Mouse (Mus musculus): ENCODE measurements around the gene Nfatc2ip. TPM values are rescaled to one million over a fixed set of nuclear protein-coding genes. Genes with fewer than 3 reads are reported as not detected.

The Nfatc2ip gene
- total RNA-seq, 2 experiments from 2014 or later = 7.0 to 7.6 TPM

- no peak for DNase-seq (ENCODE audit: low spot score in 2 of 2)
- Histone ChIP-seq H3K4me3 (no peak overlapping the region), H3K27ac (peak overlapping the region; percentile 75)
- no peak for TF ChIP-seq CTCF (conservative IDR thresholded peaks at IDR 0.05)
These were observed 39.5 kb downstream of the Nfatc2ip start for GRCm38 (mm10) chr7:126356793-126357591.

GRCm38 (mm10) chr7:126355847-126356597 lies 40.5 kb downstream of the Nfatc2ip start:
- peak; percentile 44 for DNase-seq (ENCODE audit: low spot score in 2 of 2)
- Histone ChIP-seq H3K4me3 (no peak overlapping the region), H3K27ac (peak overlapping the region; percentile 75)
- no peak for TF ChIP-seq CTCF (conservative IDR thresholded peaks at IDR 0.05)

- no peak for TF ChIP-seq CTCF (conservative IDR thresholded peaks at IDR 0.05)
- peak overlapping the region; percentile 75 for H3K27ac ChIP-seq
- H3K4me3 ChIP-seq = no peak overlapping the region
- DNase-seq (ENCODE audit: low spot score in 2 of 2) = no peak
These were observed 41.6 kb downstream of the Nfatc2ip start for GRCm38 (mm10) chr7:126354738-126355614.

GRCm38 (mm10) chr7:126353994-126354365 lies 42.6 kb downstream of the Nfatc2ip start:
- TF ChIP-seq CTCF (conservative IDR thresholded peaks at IDR 0.05) = no peak
- Histone ChIP-seq H3K4me3 (no peak overlapping the region), H3K27ac (no peak overlapping the region)
- no peak for DNase-seq (ENCODE audit: low spot score in 2 of 2)

GRCm38 (mm10) chr7:126353251-126353993 lies 43.1 kb downstream of the Nfatc2ip start:
- no peak for TF ChIP-seq CTCF (conservative IDR thresholded peaks at IDR 0.05)
- no peak overlapping the region for H3K4me3 ChIP-seq
- no peak for DNase-seq (ENCODE audit: low spot score in 2 of 2)
- H3K27ac ChIP-seq = no peak overlapping the region

- peak overlapping the region; percentile 18; the same call in 1 of the 2 replicates for H3K4me3 ChIP-seq
- no peak for DNase-seq (ENCODE audit: low spot score in 2 of 2)
- no peak for TF ChIP-seq CTCF (conservative IDR thresholded peaks at IDR 0.05)
- H3K27ac ChIP-seq = peak overlapping the region; percentile 37; the same call in 1 of the 2 replicates
These were observed 45.1 kb downstream of the Nfatc2ip start for GRCm38 (mm10) chr7:126351419-126351951.

GRCm38 (mm10) chr7:126350748-126351418 lies 45.7 kb downstream of the Nfatc2ip start:
- DNase-seq (ENCODE audit: low spot score in 2 of 2) = no peak
- no peak for TF ChIP-seq CTCF (conservative IDR thresholded peaks at IDR 0.05)
- Histone ChIP-seq H3K27ac (peak overlapping the region; percentile 37; the same call in 1 of the 2 replicates), H3K4me3 (peak overlapping the region; percentile 18; the same call in 1 of the 2 replicates)

- TF ChIP-seq CTCF (conservative IDR thresholded peaks at IDR 0.05) = no peak
- Histone ChIP-seq H3K27ac (no peak overlapping the region), H3K4me3 (no peak overlapping the region)
- no peak for DNase-seq (ENCODE audit: low spot score in 2 of 2)
These were observed 48.2 kb downstream of the Nfatc2ip start for GRCm38 (mm10) chr7:126348293-126348692.

- Histone ChIP-seq H3K27ac (no peak overlapping the region), H3K4me3 (no peak overlapping the region)
- TF ChIP-seq CTCF (conservative IDR thresholded peaks at IDR 0.05) = no peak
- DNase-seq (ENCODE audit: low spot score in 2 of 2) = no peak
These were observed 49.4 kb downstream of the Nfatc2ip start for GRCm38 (mm10) chr7:126347098-126347497.

GRCm38 (mm10) chr7:126345969-126346368 lies 50.6 kb downstream of the Nfatc2ip start:
- no peak overlapping the region for H3K27ac ChIP-seq
- DNase-seq (ENCODE audit: low spot score in 2 of 2) = no peak
- H3K4me3 ChIP-seq = no peak overlapping the region
- TF ChIP-seq CTCF (conservative IDR thresholded peaks at IDR 0.05) = no peak

- Histone ChIP-seq H3K27ac (no peak overlapping the region), H3K4me3 (no peak overlapping the region)
- TF ChIP-seq CTCF (conservative IDR thresholded peaks at IDR 0.05) = no peak
- no peak for DNase-seq (ENCODE audit: low spot score in 2 of 2)
These were observed 51.0 kb downstream of the Nfatc2ip start for GRCm38 (mm10) chr7:126345557-126345956.

Measured in layer of hippocampus, adult 2 months (tissue).